Mouse (Mus musculus): ENCODE measurements at regions not wholly inside any gene's neighbourhood (a gene's known extent, or its start where the extent isn't known, plus 50 kb on each side); places are given as distances from the start of the nearest gene placed in this dataset.
"Not testable (repeated sequence)": the region's sequence is repeated elsewhere in the genome, so short reads cannot be mapped to it uniquely, and the experiment has no call there.

DNA sequence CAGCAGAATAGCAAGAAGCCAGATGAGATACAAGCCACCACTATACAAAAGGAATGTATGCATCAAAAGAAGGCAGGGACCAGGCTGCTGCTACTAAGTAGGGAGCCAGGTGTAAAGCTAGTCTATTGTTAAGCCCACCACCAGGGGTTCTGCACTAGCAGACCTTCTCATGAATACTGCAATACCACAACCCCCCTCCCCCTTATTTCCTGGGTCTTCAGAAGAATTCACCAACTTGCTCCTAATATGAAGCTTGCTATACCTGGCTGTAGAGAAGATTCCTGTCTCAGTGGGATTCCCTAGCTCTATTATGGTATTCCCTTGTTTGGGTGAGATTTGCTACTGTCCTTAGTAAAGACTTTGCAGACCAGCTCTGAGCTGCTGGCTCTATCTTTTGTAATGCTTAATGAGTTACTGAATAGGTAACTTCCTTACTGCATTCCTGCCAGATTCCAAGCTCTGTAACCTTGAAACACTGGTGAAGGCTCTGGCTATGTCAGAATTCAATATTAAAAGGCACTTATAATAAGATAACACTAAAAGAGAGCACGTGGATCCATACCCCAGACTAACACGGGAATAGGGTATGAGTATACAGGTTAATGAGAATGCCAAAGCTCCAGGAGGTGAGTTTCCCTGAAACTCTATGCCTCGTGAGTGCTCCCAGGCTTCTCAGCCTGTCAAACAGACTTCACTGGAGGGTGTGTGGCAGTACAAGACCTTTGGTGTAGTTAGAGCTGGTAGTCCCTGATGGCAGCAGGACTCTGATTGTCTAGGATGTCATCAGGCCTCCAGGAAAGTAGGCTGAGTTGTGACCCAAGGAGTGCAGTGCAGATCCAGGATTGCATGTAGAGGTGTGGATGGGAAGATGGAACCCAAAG is 455.5 kb downstream of the Plxdc2 start:
- POLR2A ChIA-PET, result interaction anchor here (0.6 kb wide), 1 partner anchor 1041 kb away, joined by 3 read pairs; no protein-coding TSS in a partner anchor
- CTCF ChIA-PET, result interaction anchor here (2.1 kb wide), 1 partner anchor 9 kb away, joined by 8 read pairs; no protein-coding TSS in a partner anchor
- in situ Hi-C loops (cut with MboI; ENCODE audit: low pct_unique_long_range_greater_than_20kb); DNase-seq (ENCODE audit: low read depth, low spot score); H3K27me3 ChIP-seq: not testable (repeated sequence)
- ATAC-seq, result peak; percentile 91

DNA sequence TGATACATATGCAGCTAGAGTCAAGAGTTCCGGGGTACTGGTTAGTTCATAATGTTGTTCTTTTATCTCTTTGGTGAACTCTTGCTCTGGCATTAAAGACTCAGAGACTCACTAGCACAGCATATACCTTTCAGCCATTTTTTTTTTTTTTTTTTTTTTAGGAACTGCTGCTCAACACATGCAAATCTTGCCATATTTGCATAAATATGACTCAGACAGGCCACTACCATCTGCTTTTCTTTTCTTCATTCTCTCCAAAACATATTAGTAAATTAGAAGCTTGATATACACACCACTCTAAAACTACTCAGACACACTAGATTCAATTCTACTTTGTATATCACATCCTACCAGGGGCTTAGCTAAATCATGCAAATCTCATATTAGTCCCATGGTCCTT is 464.3 kb downstream of the Plxdc2 start:
- no peak for TF ChIP-seq CTCF (IDR thresholded peaks at IDR 0.05)
- ATAC-seq (no peak), DNase-seq (ENCODE audit: low read depth, low spot score) (no peak)
- ChIA-PET CTCF (no interaction called here), POLR2A (interaction anchor here (0.7 kb wide), 1 partner anchor 368 kb away, joined by 5 read pairs; no protein-coding TSS in a partner anchor)
- H3K27me3 ChIP-seq, result no peaks in the 10 kb centered on the region
- in situ Hi-C loops (cut with MboI; ENCODE audit: low pct_unique_long_range_greater_than_20kb), result no loop called here

DNA sequence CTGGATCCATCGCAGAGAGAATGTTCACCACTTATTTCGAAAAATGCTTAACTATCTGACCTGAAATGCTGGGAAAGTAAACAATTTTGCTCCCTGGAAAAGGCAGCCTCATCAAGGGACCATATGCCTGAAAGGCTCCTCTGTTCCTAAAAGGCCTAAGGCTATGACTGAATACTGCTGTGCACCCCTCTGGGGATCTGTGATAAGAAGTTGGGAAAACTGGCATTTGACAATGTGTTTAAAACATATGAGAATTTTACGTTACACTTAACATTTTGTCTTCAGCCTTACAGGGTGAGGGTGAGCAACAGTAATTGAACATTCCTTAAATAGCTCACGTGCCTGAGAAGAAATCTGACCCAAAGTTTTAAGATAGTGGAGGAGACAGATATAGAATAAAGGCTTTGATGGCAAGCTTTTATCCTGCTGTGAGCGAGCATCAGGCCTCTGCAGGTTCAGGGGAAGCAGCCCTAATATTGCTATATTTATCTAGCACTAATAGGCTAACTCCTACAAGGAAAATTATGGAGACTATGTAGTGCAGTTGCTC is 468.7 kb downstream of the Plxdc2 start:
- in situ Hi-C loops (cut with MboI; ENCODE audit: low pct_unique_long_range_greater_than_20kb), result no loop called here
- CTCF ChIA-PET, result interaction anchor here (1.5 kb wide), 1 partner anchor 28 kb away, joined by 3 read pairs; no protein-coding TSS in a partner anchor
- no peaks in the 10 kb centered on the region for H3K27me3 ChIP-seq
- no peak for TF ChIP-seq CTCF (IDR thresholded peaks at IDR 0.05)
- no peak for DNase-seq (ENCODE audit: low read depth, low spot score)
- POLR2A ChIA-PET, result no interaction called here
- no peak for ATAC-seq

DNA sequence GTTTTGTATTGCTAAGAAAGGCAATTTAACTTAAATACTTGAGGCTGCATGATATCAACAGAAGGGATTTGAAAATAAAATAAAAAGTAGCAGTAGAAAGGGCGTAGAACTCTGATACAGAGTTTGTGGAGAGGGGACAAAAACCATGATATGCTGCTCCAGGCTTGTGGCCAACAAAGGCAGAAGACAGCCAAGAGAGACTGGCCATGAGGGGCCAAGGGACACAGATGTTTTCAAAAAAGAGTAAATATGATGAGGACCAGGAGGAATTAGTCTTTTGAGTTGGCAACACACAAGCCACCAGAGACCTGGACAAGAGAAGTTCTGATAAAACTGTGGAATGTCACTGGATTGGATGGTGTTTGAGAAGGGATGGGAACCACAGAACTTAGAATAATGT is 471.2 kb downstream of the Plxdc2 start:
- TF ChIP-seq CTCF (IDR thresholded peaks at IDR 0.05), result no peak
- CTCF ChIA-PET, result no interaction called here
- DNase-seq (ENCODE audit: low read depth, low spot score), result no peak
- H3K27me3 ChIP-seq, result no peaks in the 10 kb centered on the region
- in situ Hi-C loops (cut with MboI; ENCODE audit: low pct_unique_long_range_greater_than_20kb), result no loop called here
- POLR2A ChIA-PET, result no interaction called here
- ATAC-seq, result no peak

DNA sequence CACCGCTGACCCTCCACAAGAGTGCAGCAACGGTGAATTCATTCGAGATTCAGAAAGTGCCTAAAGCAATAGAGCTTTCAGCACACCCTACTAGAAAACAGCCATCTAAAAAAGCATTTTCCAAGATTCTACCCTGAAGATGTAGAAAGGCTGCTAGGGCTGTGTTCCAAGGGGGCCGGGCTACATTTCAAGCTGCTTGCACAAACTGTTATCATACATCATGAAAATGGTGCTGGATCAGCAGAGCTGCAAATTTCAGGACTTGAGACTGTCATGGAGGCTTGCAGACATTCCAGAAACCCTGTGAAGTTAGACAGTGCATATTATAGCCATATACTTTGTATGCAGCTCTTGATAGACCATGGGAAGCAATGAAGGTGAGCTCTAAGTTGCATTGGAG is 479.9 kb downstream of the Plxdc2 start:
- in situ Hi-C loops (cut with MboI; ENCODE audit: low pct_unique_long_range_greater_than_20kb), result no loop called here
- no peak for TF ChIP-seq CTCF (IDR thresholded peaks at IDR 0.05)
- ChIA-PET CTCF (no interaction called here), POLR2A (no interaction called here)
- DNase-seq (ENCODE audit: low read depth, low spot score), result no peak
- H3K27me3 ChIP-seq, result no peaks in the 10 kb centered on the region
- ATAC-seq, result no peak

DNA sequence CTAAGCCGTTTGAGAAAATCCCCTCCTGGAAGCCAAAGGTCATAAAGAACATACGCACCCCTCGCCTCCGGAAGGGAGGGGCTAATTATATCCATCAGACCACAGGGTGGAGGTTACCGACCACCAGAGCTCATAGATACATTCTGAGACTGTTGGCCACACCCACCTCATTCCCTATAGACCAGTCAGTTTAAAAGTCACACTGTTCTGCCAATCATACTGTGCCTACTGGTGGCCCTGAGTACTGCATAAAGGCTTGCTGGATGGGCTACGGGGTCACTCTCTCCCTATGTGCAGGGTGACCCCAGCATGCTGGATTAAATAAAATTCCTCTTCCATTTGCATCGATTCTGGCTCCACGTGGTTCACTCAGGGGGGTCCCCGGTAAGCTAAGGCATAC is 482.6 kb downstream of the Plxdc2 start:
- ChIA-PET POLR2A (no interaction called here), CTCF (no interaction called here)
- DNase-seq (ENCODE audit: low read depth, low spot score) (no peak), ATAC-seq (no peak)
- TF ChIP-seq CTCF (IDR thresholded peaks at IDR 0.05), result no peak
- in situ Hi-C loops (cut with MboI; ENCODE audit: low pct_unique_long_range_greater_than_20kb), result no loop called here
- H3K27me3 ChIP-seq, result no peaks in the 10 kb centered on the region

DNA sequence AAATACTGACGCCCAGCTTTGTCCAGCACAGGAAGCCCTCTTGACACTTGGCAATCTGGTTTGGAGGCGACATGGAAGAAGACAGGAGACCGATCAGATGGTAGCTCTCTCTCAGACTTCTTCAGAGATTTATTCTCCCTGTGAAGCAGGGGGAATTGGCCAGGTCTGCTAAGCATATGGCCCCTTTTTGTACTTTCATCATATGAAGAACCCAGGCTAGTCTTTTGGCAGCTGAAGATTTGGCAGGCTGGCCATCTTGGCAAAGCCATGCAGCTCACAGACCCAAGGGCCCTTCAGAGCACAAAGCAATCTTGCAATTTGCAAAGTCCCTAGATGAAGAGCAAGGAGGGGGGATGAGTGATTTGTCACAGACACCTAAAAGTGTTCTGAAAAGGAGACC is 493.8 kb downstream of the Plxdc2 start:
- TF ChIP-seq CTCF (IDR thresholded peaks at IDR 0.05), result no peak
- ChIA-PET POLR2A (interaction anchor here (0.6 kb wide), 1 partner anchor 119 kb away, joined by 4 read pairs; no protein-coding TSS in a partner anchor), CTCF (interaction anchor here (1.2 kb wide), 1 partner anchor 9 kb away, joined by 3 read pairs; no protein-coding TSS in a partner anchor)
- in situ Hi-C loops (cut with MboI; ENCODE audit: low pct_unique_long_range_greater_than_20kb), result no loop called here
- ATAC-seq (no peak), DNase-seq (ENCODE audit: low read depth, low spot score) (no peak)
- no peaks in the 10 kb centered on the region for H3K27me3 ChIP-seq

DNA sequence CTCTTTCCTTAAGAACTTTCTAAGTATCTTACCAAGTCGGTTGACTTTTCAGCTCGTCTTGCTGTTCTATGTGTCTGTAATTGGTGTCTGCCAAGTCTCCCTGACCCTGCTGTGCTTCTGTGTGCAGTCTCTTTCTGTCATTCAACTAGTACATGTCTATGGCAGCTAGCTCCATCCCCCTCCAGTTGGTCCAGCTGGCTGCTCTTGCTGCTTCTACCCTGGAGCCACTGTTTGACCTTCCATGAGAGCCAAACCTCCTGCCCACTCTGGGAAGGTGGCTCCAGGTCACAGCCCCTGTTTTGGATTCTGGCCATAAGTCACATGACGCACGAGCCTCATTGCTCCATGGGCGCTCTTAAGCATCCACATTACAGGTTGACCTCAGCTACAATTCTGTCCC is 504.0 kb downstream of the Plxdc2 start:
- TF ChIP-seq CTCF (IDR thresholded peaks at IDR 0.05), result no peak
- in situ Hi-C loops (cut with MboI; ENCODE audit: low pct_unique_long_range_greater_than_20kb), result no loop called here
- ATAC-seq, result no peak
- no peak for DNase-seq (ENCODE audit: low read depth, low spot score)
- POLR2A ChIA-PET, result interaction anchor here (0.6 kb wide), 1 partner anchor 313 kb away, joined by 3 read pairs; no protein-coding TSS in a partner anchor
- CTCF ChIA-PET, result no interaction called here
- peaks cover 5% of the 10 kb centered on the region for H3K27me3 ChIP-seq

DNA sequence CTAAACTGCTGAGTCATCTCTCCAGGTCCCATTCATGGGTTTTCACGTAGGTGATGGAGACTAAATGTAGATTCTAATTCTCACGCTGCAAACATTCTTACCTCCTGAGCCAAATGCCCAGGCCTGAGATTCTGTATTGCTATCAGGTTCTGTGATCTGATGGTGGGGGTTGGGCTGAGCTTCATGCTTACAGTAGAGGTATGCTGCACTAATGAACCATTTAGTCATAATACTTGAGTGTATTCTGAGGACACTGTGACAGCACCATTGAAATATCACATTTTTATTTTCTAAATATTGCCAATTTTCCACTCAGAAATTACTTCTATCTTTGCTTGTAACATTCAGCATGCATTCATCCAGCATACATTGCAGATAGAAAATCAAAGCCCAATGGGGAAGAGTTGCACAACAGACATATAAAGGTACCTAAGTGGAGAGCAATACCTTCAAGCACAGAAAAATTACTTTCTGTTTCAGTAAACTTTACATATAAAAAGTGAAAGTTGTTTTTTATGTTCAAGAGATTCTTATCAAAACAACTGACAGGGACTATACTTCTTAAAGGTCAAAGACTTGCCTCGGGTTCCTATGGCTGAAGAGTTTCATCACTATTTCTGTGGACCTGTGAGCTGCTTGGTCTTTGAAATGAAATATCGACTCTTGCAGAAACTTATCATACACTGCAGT is 510.2 kb downstream of the Plxdc2 start:
- ATAC-seq (no peak), DNase-seq (ENCODE audit: low read depth, low spot score) (no peak)
- in situ Hi-C loops (cut with MboI; ENCODE audit: low pct_unique_long_range_greater_than_20kb), result no loop called here
- no peak for TF ChIP-seq CTCF (IDR thresholded peaks at IDR 0.05)
- POLR2A ChIA-PET, result no interaction called here
- CTCF ChIA-PET, result no interaction called here
- H3K27me3 ChIP-seq, result no peaks in the 10 kb centered on the region

DNA sequence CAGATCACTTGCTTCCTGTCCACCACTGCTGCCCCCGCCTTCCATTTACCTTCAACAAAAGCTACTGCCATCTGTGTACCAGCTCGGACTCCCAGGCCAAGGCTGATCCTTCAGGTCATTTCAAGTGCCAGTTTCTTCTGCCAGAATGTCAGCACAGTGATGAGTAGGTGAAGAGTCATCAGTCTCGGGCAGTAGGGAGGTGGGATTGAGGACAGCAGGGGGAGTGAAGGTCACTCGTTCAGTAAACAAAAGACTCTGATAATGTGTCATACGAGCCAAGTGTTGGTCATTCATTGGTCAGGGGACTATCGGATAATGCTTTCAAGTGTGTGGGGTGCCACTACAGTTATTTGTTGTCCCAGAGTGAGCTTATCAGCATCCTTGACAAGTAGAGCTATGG is 536.3 kb downstream of the Plxdc2 start:
- ATAC-seq; DNase-seq (ENCODE audit: low read depth, low spot score); in situ Hi-C loops (cut with MboI; ENCODE audit: low pct_unique_long_range_greater_than_20kb); CTCF ChIA-PET; POLR2A ChIA-PET; H3K27me3 ChIP-seq: not testable (repeated sequence)

Data from Patski (cell line).